Mouse (Mus musculus) embryonic facial prominence, embryonic 13.5 days (tissue): Measurements from ENCODE around the gene Asb16. TPM values are rescaled to one million over a fixed set of nuclear protein-coding genes. Genes with fewer than 3 reads are reported as not detected.

Experiments
- ATAC-seq: fragments of 200-750 bp; cut with Nextera tagmentation; 2 replicates; pipeline ENCODE4 v1.8.0; 2017; ENCODE audit warnings: low read depth; ENCODE audit not compliant: insufficient number of reproducible peaks, insufficient read depth, low FRiP score, low TSS enrichment
- H3K27ac ChIP-seq: fragments of 300-500 bp; sonication (generic); 2 replicates; pipeline ENCODE4 v1.5.1; 2015; ENCODE audit warnings: moderate library complexity, mild to moderate bottlenecking, inconsistent platforms
- H3K27me3 ChIP-seq: fragments of 300-500 bp; sonication (generic); 2 replicates; pipeline ENCODE4 v1.6.1; 2015; ENCODE audit warnings: mild to moderate bottlenecking, inconsistent platforms
- H3K36me3 ChIP-seq: fragments of 300-500 bp; sonication (generic); 2 replicates; pipeline ENCODE4 v1.6.1; 2015; ENCODE audit warnings: mild to moderate bottlenecking, inconsistent platforms
- H3K4me1 ChIP-seq: fragments of 300-500 bp; sonication (generic); 2 replicates; pipeline ENCODE4 v1.6.1; 2015; ENCODE audit warnings: inconsistent platforms
- H3K4me2 ChIP-seq: fragments of 300-500 bp; sonication (generic); 2 replicates; pipeline ENCODE4 v1.6.1; 2015; ENCODE audit warnings: moderate library complexity, mild to moderate bottlenecking, inconsistent platforms
- H3K4me3 ChIP-seq: fragments of 300-500 bp; sonication (generic); 2 replicates; pipeline ENCODE4 v1.5.1; 2015; ENCODE audit warnings: mild to moderate bottlenecking, inconsistent platforms
- H3K9ac ChIP-seq: fragments of 300-500 bp; sonication (generic); 2 replicates; pipeline ENCODE4 v1.6.1; 2015; ENCODE audit warnings: mild to moderate bottlenecking, inconsistent platforms
- H3K9me3 ChIP-seq: fragments of 300-500 bp; sonication (generic); 2 replicates; pipeline ENCODE4 v1.6.1; 2016; ENCODE audit warnings: inconsistent platforms
- WGBS: fragments of 180-500 bp; shearing (Covaris S2); methylation state at CpG from one replicate; pipeline ENCODE4 v1.1.7; 2015; ENCODE audit warnings: mixed read lengths; 5-methylcytosine and 5-hydroxymethylcytosine counted together
- polyA plus RNA-seq: library from polyadenylated mRNA; unstranded; fragments of >200 nt; fragmentation: Nextera tagmentation; extraction: Ambion mirVana; gene quantifications from 2 replicates; pipeline ENCODE4 v1.2.1, GENCODE M21; 2015

Gene Asb16
- polyA plus RNA-seq, 1 experiment from 2014 or later: 0.11 TPM

DNA sequence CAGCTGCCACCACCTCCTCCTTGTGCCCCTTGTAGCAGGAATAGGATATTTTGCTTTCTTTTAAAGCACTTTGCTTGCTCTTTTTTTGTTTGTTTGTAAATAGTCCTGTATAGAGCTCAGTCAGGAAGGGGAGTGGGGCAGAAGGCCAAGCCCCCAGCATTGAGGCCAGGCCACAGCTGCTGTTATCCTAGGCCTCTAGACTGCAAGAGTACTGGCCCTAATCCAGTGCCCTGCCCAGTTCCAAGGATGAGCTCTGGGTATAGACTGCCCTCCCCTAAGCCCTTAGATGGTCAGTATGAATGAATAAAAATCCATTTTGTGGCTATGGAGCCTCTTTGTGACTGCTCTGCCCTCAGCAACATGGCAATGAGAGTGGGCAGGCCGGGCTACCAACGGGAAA is 20.4 kb downstream of the Asb16 start:
- 0 out of 2 replicates have a peak overlapping the region, but pooled peaks have one; percentile 33 for H3K9ac ChIP-seq
- WGBS: 68% methylated on average over 2 of the region's 2 CpGs
- ATAC-seq: no peak
- H3K4me2 ChIP-seq: no peak overlapping the region
- peaks cover 69% of the 10 kb centered on the region for H3K36me3 ChIP-seq
- no peaks in the 10 kb centered on the region for H3K9me3 ChIP-seq
- H3K27ac ChIP-seq: no peak overlapping the region
- peaks cover 29% of the 10 kb centered on the region for H3K4me1 ChIP-seq
- no peaks in the 10 kb centered on the region for H3K27me3 ChIP-seq
- no peak overlapping the region for H3K4me3 ChIP-seq

DNA sequence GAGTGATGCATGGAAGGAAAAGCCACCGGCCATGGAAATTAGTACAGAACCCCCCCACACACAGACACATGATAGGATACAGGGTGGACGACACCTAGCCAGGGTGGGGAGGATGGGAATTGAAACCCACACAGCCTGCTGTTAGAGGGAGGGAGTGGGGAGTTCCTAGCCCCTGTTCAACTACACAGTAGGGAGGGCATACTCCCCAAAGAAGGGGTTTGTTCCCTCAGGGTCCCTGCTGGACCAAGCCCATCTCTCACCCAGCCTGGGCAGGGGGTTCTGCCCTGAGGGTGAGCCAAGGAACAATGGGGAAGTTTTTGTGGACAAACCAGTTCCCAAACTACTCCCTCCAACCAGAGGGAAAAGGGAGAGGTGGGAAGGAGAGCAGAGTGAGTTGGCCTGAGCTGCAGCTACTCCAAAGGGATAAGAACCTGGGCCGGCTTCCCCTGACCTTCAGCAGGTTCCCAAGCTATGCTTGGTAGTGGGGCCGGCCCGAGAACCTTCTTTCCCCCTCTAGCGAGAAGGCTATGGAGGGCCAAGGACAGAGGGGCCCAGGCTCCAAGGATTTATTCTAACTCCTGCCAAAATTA is 21.1 kb downstream of the Asb16 start:
- Histone ChIP-seq H3K36me3 (peaks cover 74% of the 10 kb centered on the region), H3K27me3 (no peaks in the 10 kb centered on the region), H3K4me3 (no peak overlapping the region), H3K9ac (no peak overlapping the region), H3K4me2 (no peak overlapping the region), H3K9me3 (no peaks in the 10 kb centered on the region), H3K27ac (no peak overlapping the region), H3K4me1 (peaks cover 36% of the 10 kb centered on the region)
- no peak for ATAC-seq
- WGBS: 41% methylated on average over 6 of the region's 6 CpGs

DNA sequence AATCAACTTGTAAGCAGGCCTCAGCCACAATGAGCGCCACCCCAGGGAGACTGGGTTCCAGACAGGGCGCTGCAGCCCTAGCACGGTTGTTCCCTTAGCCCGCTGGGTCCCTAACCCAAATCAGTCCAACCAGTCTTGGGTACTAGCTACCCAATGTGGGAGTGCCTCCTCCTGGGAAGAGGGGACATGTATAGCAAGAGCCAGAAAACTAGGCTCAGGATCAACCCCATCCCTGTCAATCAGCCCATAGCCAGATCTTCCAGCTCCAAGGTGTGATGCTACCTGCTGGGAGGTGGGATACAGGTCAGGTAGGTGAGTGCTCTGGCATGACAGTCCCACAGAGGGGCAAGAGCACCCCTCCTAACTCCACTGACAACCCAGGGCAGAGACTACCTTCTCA is 21.6 kb downstream of the Asb16 start:
- peak overlapping the region; percentile 44; the same call in 1 of the 2 replicates for H3K9ac ChIP-seq
- no peak overlapping the region for H3K4me2 ChIP-seq
- no peak overlapping the region for H3K27ac ChIP-seq
- WGBS: 77% methylated on average over 4 of the region's 4 CpGs
- H3K4me3 ChIP-seq: no peak overlapping the region
- H3K36me3 ChIP-seq: peaks cover 74% of the 10 kb centered on the region
- peaks cover 42% of the 10 kb centered on the region for H3K4me1 ChIP-seq
- no peaks in the 10 kb centered on the region for H3K9me3 ChIP-seq
- no peaks in the 10 kb centered on the region for H3K27me3 ChIP-seq
- no peak for ATAC-seq

DNA sequence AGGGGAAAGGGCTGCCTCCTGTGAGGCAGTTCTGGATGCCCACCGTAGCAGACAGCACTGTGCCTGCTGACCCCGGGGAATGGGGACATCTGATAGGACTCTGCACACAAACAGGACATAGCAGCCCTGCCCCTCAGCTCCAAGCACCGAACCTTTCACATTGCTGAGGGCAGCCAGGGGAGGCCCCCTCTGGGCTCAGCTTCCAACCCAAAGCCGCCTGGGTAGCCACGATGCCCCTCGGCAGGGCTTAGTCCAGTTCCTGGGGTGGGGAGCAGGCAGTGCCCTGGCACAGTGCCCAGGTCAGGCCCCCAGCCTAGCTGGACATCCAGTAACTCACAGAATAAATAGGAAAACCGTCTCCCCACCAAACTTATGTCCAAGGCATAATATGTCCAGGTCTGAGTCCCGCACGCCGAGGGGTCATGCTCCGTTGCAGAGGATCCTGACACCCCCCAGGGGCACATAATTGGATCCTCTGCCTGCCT is 22.6 kb downstream of the Asb16 start:
- Histone ChIP-seq H3K27ac (no peak overlapping the region), H3K27me3 (no peaks in the 10 kb centered on the region), H3K4me1 (peaks cover 38% of the 10 kb centered on the region), H3K4me3 (no peak overlapping the region), H3K9ac (0 out of 2 replicates have a peak overlapping the region, but pooled peaks have one; percentile 51), H3K4me2 (no peak overlapping the region), H3K9me3 (no peaks in the 10 kb centered on the region), H3K36me3 (peaks cover 74% of the 10 kb centered on the region)
- no peak for ATAC-seq
- WGBS: 81% methylated on average over 11 of the region's 11 CpGs

DNA sequence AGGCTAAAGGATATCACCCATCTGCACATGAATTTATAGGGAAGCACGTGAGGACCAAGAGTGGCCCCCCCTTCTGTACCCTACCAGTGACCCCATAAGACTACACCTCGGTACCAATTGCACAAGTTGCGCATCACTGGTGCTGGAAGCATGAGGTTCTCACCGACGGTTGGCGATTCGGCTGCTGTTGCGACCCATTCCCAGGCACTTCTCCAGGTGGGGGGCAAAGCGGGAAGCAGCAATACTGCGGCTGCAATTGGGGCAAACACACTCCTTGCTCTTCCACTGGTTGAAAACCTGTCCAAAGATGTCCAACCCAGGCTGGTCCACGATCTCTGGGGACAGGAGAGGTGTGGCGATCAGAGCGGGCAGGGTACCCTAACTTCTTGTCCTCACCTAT is 25.4 kb downstream of the Asb16 start:
- Histone ChIP-seq H3K9me3 (no peaks in the 10 kb centered on the region), H3K4me3 (no peak overlapping the region), H3K27me3 (no peaks in the 10 kb centered on the region), H3K27ac (peak overlapping the region; percentile 99; the same call in 1 of the 2 replicates), H3K4me2 (0 out of 2 replicates have a peak overlapping the region, but pooled peaks have one; percentile 11), H3K9ac (peak overlapping the region; percentile 95; the same call in 1 of the 2 replicates), H3K4me1 (peaks cover 34% of the 10 kb centered on the region), H3K36me3 (peaks cover 55% of the 10 kb centered on the region)
- 97% methylated on average over 13 of the region's 13 CpGs for WGBS
- no peak for ATAC-seq

DNA sequence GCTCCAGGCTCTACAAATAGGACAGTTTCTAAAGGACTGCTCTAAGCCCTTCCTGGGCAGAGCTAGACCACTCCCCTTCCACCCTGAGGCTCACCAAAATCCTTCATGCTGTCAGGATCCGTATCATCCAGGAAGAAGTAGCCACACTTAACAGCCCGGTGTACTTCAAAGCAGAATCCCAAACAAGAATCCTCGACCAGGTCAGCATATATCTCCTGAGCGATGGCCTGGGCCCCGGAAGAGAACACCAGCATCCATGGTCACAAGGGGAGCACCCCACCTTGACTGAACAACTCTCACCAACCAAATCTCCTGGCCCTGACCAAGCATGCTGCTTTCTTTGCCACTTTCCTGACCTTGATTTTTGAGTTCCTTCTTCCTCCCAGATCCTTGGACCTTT is 25.9 kb downstream of the Asb16 start:
- Histone ChIP-seq H3K4me3 (peak overlapping the region; percentile 85), H3K27me3 (no peaks in the 10 kb centered on the region), H3K27ac (peak overlapping the region; percentile 99; the same call in 1 of the 2 replicates), H3K36me3 (peaks cover 51% of the 10 kb centered on the region), H3K9me3 (no peaks in the 10 kb centered on the region), H3K4me2 (peak overlapping the region; percentile 88), H3K9ac (peak overlapping the region; percentile 95), H3K4me1 (peaks cover 34% of the 10 kb centered on the region)
- 77% methylated on average over 5 of the region's 5 CpGs for WGBS
- no peak for ATAC-seq

DNA sequence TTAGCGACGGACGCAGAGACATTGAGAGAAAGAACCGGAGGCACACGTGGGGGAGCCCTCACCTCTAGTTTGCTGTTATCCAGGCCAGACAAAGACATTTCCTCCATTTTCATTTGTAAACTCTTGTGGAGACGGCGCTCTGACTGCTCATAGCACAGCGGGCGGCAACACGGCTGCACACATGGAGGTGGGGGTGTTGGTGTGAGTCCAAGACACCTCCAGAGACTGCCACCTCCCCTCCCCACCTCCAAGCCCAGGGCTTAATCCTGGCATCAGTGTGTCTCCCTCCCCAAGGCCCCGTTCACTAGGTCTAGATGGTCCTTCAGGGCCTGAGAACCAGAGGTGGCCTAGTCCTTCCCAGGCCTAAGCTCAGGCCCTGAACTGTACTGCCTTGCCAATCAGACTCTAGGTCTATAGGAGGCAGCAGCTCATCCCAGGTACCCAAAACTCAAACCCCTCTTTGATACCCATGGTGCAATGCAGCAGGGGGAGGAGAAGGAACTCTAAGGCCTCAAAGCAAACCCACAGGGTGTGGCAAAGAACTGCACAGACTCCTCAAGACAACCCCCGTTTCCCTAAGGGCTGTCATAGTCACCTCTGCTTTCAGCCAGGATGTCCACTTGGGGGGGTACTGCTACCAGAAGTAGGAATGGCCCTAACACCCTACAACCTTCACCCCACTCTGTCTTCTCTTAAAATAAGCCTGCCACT is 26.5 kb downstream of the Asb16 start:
- WGBS: 63% methylated on average over 12 of the region's 12 CpGs
- Histone ChIP-seq H3K9me3 (no peaks in the 10 kb centered on the region), H3K4me2 (peak overlapping the region; percentile 88), H3K4me1 (peaks cover 32% of the 10 kb centered on the region), H3K36me3 (peaks cover 44% of the 10 kb centered on the region), H3K4me3 (peak overlapping the region; percentile 85), H3K27me3 (no peaks in the 10 kb centered on the region), H3K9ac (peak overlapping the region; percentile 95), H3K27ac (peak overlapping the region; percentile 99)
- no peak for ATAC-seq

DNA sequence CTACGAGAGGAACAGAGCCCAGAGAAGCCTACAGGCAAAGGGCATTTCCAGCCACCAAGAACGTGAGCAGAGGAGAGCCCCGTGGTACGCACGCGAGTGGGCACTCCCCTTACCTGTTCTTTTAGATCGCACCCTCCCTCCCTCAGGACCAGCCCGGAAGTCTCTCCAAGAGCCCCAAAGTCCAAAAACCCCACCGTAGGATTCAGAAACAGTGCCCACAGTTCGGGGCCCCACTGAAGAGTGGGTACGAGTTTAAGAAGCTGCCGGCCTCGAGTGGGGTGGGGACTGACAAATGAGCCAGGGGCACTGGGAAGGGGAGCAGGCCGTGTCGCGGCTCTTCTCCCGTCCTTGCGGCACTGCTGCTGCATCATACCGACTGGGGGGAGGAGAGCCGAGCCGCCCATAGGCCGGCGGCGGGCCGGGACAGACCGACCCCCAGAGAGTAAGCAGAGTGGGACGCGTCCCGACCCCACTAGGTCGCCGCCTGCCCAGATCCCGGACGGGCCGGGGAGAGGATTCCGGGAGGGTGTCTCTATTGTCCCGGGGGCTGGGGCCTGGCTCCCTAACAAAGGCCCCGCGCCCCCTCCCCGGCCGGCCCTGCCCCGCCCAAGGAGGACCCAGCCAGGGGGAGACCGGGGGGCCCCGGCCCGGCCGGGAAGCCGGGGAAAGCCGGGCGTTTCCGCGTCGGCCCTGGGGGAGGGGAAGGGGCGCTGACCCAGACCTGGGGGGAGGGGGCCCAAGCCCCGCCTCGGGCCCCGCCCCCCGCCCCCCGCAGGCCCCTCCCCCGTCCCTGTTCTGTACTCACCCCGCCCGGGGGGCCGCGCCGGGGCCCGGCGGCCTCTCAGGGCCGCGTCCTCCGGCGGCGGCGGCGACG is 27.3 kb downstream of the Asb16 start:
- H3K9ac ChIP-seq: peak overlapping the region; percentile 95
- H3K4me3 ChIP-seq: peak overlapping the region; percentile 85
- H3K9me3 ChIP-seq: no peaks in the 10 kb centered on the region
- H3K27me3 ChIP-seq: no peaks in the 10 kb centered on the region
- peak overlapping the region; percentile 88 for H3K4me2 ChIP-seq
- H3K27ac ChIP-seq: peak overlapping the region; percentile 99
- H3K4me1 ChIP-seq: peaks cover 26% of the 10 kb centered on the region
- H3K36me3 ChIP-seq: peaks cover 36% of the 10 kb centered on the region
- 1% methylated on average over 47 of the region's 73 CpGs for WGBS
- peak; percentile 1; the same call in 1 of the 2 replicates for ATAC-seq

DNA sequence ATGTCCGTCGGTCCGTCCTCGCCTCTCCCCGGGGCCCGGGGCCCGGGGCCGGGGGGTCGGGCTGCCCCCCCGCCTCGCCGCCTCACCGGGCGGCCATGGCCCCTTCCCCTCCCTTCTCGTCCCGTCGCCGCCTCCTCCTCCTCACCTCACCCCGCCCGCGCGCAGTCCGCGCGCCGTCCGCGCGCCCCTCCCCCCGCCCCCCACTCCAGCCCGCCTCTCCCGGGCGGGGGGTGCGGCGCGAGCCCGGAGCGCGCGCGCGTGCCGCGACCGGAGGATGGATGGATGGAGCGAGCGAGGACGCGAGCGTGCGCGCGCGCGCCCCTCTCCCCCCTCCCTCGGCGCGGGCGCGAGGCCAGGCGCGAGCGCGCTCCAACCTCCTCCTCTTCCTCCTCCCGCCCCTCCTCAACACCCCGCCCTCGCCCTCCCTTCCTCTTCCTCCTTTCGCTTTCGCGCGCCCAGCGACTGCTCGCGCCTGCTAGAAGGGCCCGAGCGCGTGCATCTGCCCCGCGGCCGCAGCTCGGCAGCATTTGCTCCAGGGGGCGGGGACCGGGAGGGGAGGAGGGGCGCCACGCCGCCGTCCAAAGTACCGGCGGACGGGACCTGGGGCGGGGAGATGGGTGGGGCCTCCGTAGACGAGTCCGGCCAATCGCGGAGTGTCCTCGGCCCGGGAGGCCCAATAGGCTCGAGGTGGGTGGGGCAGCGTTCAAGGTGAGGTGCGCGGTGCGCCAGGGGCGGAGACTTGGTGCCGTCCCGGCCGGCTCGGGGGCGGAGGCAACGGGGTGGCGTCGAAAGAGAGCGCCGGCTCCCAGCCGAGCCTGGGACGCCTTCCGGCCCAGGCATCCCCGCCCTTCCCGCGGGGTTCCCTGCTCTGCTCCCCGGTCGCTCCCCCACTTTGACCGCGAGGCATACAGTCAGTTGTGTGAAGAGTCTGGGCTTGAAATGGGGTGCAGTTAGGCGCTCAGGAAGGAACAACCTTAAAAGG is 28.2 kb downstream of the Asb16 start, which contains the start of gene Atxn7l3:
TSS of gene Atxn7l3 (minus strand) at position 141 of the 982 bp plus-strand sequence.
- H3K36me3 ChIP-seq: peaks cover 27% of the 10 kb centered on the region
- 0% methylated on average over 60 of the region's 125 CpGs for WGBS
- H3K27me3 ChIP-seq: no peaks in the 10 kb centered on the region
- peak within 1 kb of the TSS; percentile 88 for H3K4me2 ChIP-seq
- H3K4me1 ChIP-seq: peaks cover 23% of the 10 kb centered on the region
- H3K9ac ChIP-seq: peak within 1 kb of the TSS; percentile 95
- peak within 1 kb of the TSS; percentile 85 for H3K4me3 ChIP-seq
- H3K27ac ChIP-seq: peak within 1 kb of the TSS; percentile 99
- peak; percentile 93 for ATAC-seq
- no peaks in the 10 kb centered on the region for H3K9me3 ChIP-seq
